Mouse (Mus musculus) T-cell, adult 2 months (primary cell): Measurements from ENCODE around the gene Pibf1.

Source experiments
- DNase-seq: peaks from one replicate; pipeline ENCODE4 v3.0.0; 2022; ENCODE audit warnings: low spot score

The Pibf1 gene

GRCm38 (mm10) chr14:99099267-99099966 lies at the start of gene Pibf1, which contains the start of gene Dis3:
Gene Pibf1, plus strand, starts transcription at chr14:99099424.
Gene Dis3, minus strand, starts transcription at chr14:99099770.
- DNase-seq, result peak; percentile 99

GRCm38 (mm10) chr14:99058959-99059586 lies 40.2 kb upstream of the Pibf1 start:
- no peak for DNase-seq

GRCm38 (mm10) chr14:99060616-99061015 lies 38.6 kb upstream of the Pibf1 start:
- DNase-seq, result no peak

GRCm38 (mm10) chr14:99063091-99063490 lies 36.1 kb upstream of the Pibf1 start:
- DNase-seq, result no peak

- no peak for DNase-seq
Observed at GRCm38 (mm10) chr14:99071146-99071545, 28.1 kb upstream of the Pibf1 start.

GRCm38 (mm10) chr14:99088947-99089346 lies 10.3 kb upstream of the Pibf1 start:
- DNase-seq, result no peak

- DNase-seq, result peak; percentile 1
Observed at GRCm38 (mm10) chr14:99099967-99100587, 853 bp downstream of the Pibf1 start.

- no peak for DNase-seq
Observed at GRCm38 (mm10) chr14:99103050-99103449, 3.8 kb downstream of the Pibf1 start.

- DNase-seq, result no peak
Observed at GRCm38 (mm10) chr14:99104542-99105123, 5.4 kb downstream of the Pibf1 start.

- no peak for DNase-seq
Observed at GRCm38 (mm10) chr14:99106671-99107070, 7.4 kb downstream of the Pibf1 start.

- no peak for DNase-seq
Observed at GRCm38 (mm10) chr14:99107631-99108187, 8.5 kb downstream of the Pibf1 start.

GRCm38 (mm10) chr14:99108762-99109161 lies 9.5 kb downstream of the Pibf1 start:
- DNase-seq, result no peak

- no peak for DNase-seq
Observed at GRCm38 (mm10) chr14:99117576-99117975, 18.4 kb downstream of the Pibf1 start.

- DNase-seq, result no peak
Observed at GRCm38 (mm10) chr14:99121584-99122339, 22.5 kb downstream of the Pibf1 start.

GRCm38 (mm10) chr14:99124076-99124475 lies 24.9 kb downstream of the Pibf1 start:
- no peak for DNase-seq

- DNase-seq, result no peak
Observed at GRCm38 (mm10) chr14:99126713-99127112, 27.5 kb downstream of the Pibf1 start.

- DNase-seq, result no peak
Observed at GRCm38 (mm10) chr14:99127509-99127908, 28.3 kb downstream of the Pibf1 start.

- DNase-seq, result no peak
Observed at GRCm38 (mm10) chr14:99129050-99129449, 29.8 kb downstream of the Pibf1 start.

GRCm38 (mm10) chr14:99134048-99134447 lies 34.8 kb downstream of the Pibf1 start:
- no peak for DNase-seq

GRCm38 (mm10) chr14:99135761-99136160 lies 36.5 kb downstream of the Pibf1 start:
- DNase-seq, result no peak

- no peak for DNase-seq
Observed at GRCm38 (mm10) chr14:99136297-99136696, 37.1 kb downstream of the Pibf1 start.

GRCm38 (mm10) chr14:99140036-99140435 lies 40.8 kb downstream of the Pibf1 start:
- no peak for DNase-seq
